Mouse (Mus musculus) ES-Bruce4 (cell line): ENCODE data around the gene Msi1. TPM values are rescaled to one million over a fixed set of nuclear protein-coding genes. Genes with fewer than 3 reads are reported as not detected.

Experiments used
- H3K27ac ChIP-seq: 2 replicates; pipeline ENCODE4 v1.5.1; 2012; ENCODE audit warnings: low read length, inconsistent platforms; ENCODE audit not compliant: insufficient read depth
- H3K27me3 ChIP-seq: 2 replicates; pipeline ENCODE4 v1.6.1; 2012; ENCODE audit warnings: mild to moderate bottlenecking, low read length, inconsistent platforms; ENCODE audit not compliant: control insufficient read depth, poor library complexity, insufficient read depth, severe bottlenecking
- H3K36me3 ChIP-seq: 2 replicates; pipeline ENCODE4 v1.6.1; 2012; ENCODE audit warnings: inconsistent platforms, mild to moderate bottlenecking, low read length, moderate library complexity; ENCODE audit not compliant: control insufficient read depth, poor library complexity, insufficient read depth, severe bottlenecking
- H3K4me1 ChIP-seq: one replicate; pipeline ENCODE4 v1.8.1; 2011; ENCODE audit warnings: low read length; ENCODE audit not compliant: control insufficient read depth, insufficient read depth
- H3K4me3 ChIP-seq: 2 replicates; pipeline ENCODE4 v1.5.1; 2011; ENCODE audit warnings: low read depth, mild to moderate bottlenecking, low read length
- H3K9ac ChIP-seq: 2 replicates; pipeline ENCODE4 v1.6.1; 2012; ENCODE audit warnings: low read depth, mild to moderate bottlenecking, inconsistent platforms; ENCODE audit not compliant: poor library complexity, severe bottlenecking
- H3K9me3 ChIP-seq: replicated peaks from 2 replicates; pipeline ENCODE4 v1.6.1; 2012; ENCODE audit warnings: mild to moderate bottlenecking, low read length, inconsistent platforms; ENCODE audit not compliant: control insufficient read depth, poor library complexity, insufficient read depth, severe bottlenecking
- CTCF ChIP-seq: IDR thresholded peaks from one replicate; pipeline ENCODE4 v1.8.1; 2011; ENCODE audit warnings: low read depth, low read length
- EP300 ChIP-seq: IDR thresholded peaks from 2 replicates; pipeline ENCODE4 v1.6.1; 2011; ENCODE audit warnings: low read depth, low read length; ENCODE audit not compliant: insufficient read depth
- POLR2A ChIP-seq: IDR thresholded peaks from one replicate; pipeline ENCODE4 v1.8.1; 2011; ENCODE audit warnings: low read length; ENCODE audit not compliant: insufficient read depth
- polyA plus RNA-seq: library from polyadenylated mRNA; stranded (reverse); fragments of >200 nt; gene quantifications from 2 replicates; pipeline ENCODE4 v1.2.4, GENCODE M21; 2011; ENCODE audit warnings: low read depth; ENCODE audit not compliant: missing spikeins, insufficient read depth, insufficient read length

Msi1 gene
- polyA plus RNA-seq, 1 experiment, result 49.2 TPM

DNA sequence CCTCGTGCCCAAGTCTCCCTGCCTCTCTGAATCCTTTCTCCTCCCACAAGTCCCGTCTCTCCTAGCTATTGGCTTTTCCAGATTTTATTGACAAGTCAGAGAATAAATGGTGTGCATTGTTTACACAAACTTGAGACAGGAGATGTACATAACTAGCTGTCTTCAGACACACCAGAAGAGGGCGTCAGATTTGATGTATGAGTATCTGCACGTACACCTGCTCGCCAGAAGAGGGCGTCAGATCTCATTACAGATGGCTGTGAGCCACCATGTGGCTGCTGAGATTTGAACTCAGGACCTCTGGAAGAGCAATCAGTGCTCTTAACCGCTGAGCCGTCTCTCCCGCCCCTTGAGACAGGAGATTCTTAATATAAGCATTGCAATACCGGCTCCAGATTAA lies 43.8 kb downstream of the Msi1 start:
- H3K4me1 ChIP-seq, result no peaks in the 10 kb centered on the region
- TF ChIP-seq CTCF (peak; percentile 49), POLR2A (no peak), EP300 (no peak)
- H3K9ac ChIP-seq, result no peak overlapping the region
- H3K27me3 ChIP-seq, result no peaks in the 10 kb centered on the region
- H3K4me3 ChIP-seq, result no peak overlapping the region
- no peak overlapping the region for H3K27ac ChIP-seq
- peaks cover 6% of the 10 kb centered on the region for H3K36me3 ChIP-seq
- H3K9me3 ChIP-seq, result no peaks in the 10 kb centered on the region

DNA sequence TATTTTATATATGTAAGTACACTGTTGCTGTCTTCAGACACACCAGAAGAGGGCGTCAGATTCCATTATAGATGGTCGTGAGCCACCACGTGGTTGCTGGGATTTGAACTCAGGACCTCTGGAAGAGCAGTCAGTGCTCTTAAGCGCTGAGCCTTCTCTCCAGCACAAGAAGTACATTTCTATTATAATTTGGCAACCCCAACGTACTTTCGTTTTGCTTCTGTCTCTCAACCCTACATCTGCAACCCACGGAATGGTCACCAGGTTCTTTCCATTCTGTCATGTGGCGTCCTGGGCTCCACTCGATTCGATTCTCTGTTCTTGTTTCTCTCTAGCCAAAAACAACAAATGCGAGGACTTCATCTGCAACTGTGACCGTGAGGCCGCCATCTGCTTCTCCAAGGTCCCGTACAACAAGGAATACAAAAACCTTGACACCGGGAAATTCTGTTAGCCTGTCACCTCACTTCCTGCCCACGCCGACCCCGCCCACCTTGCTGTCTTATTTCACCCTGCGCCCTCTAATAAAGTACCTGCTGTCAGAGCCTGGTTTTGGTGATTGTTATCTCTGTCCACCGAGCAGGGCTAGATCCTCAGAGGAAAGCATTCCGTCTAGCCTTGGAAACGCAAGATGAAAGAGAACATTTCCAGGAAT lies 44.9 kb downstream of the Msi1 start:
- H3K4me1 ChIP-seq, result no peaks in the 10 kb centered on the region
- peak overlapping the region; percentile 3; the same call in 1 of the 2 replicates for H3K27ac ChIP-seq
- 0 out of 2 replicates have a peak overlapping the region, but pooled peaks have one; percentile 8 for H3K4me3 ChIP-seq
- H3K36me3 ChIP-seq, result peaks cover 4% of the 10 kb centered on the region
- no peaks in the 10 kb centered on the region for H3K27me3 ChIP-seq
- TF ChIP-seq POLR2A, result no peak
- no peak for TF ChIP-seq CTCF
- no peak for TF ChIP-seq EP300
- H3K9me3 ChIP-seq, result no peaks in the 10 kb centered on the region
- H3K9ac ChIP-seq, result no peak overlapping the region

DNA sequence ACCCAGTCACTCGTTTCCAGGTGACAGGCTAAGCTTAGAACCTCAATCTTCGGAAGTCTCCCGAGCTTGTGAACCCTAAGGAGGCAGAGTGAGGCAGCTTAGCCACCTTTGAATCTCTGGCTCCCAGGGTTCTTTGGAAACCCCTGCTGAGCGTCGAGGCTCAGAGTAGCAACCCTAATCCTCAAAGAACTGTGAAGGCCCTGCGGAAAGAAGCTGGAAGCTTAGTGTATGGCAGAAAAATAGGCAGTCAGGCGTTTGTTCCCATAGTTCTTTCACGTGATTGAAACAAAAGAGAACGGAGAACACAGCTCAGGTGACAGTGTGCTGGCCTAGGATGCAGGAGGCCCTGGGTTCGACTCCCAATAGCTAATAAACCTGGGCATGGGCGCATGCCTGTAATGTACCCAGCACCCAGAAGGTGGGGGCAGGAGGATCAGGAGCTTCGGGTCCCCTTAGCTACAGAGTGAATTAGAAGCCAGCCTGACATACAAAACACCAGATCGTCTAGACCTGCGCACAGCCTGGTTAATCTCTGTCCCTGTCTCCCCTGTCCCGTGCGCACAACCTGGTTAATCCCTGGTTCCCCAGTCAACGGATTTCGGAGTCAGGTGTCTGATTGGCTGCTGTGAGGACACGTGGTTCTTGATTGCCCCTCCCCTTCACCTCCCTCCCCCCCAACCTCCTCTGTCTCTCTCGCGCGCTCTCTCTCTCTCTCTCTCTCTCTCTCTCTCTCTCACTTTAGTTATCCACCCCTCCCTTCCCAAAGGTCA lies 46.1 kb downstream of the Msi1 start:
- TF ChIP-seq POLR2A (peak; percentile 16), CTCF (no peak), EP300 (0 out of 2 replicates have a peak, but pooled peaks have one; percentile 46)
- H3K9me3 ChIP-seq, result no peaks in the 10 kb centered on the region
- peak overlapping the region; percentile 70 for H3K4me3 ChIP-seq
- peak overlapping the region; percentile 25 for H3K9ac ChIP-seq
- H3K27me3 ChIP-seq, result no peaks in the 10 kb centered on the region
- H3K36me3 ChIP-seq, result peaks cover 4% of the 10 kb centered on the region
- peak overlapping the region; percentile 87 for H3K27ac ChIP-seq
- no peaks in the 10 kb centered on the region for H3K4me1 ChIP-seq

DNA sequence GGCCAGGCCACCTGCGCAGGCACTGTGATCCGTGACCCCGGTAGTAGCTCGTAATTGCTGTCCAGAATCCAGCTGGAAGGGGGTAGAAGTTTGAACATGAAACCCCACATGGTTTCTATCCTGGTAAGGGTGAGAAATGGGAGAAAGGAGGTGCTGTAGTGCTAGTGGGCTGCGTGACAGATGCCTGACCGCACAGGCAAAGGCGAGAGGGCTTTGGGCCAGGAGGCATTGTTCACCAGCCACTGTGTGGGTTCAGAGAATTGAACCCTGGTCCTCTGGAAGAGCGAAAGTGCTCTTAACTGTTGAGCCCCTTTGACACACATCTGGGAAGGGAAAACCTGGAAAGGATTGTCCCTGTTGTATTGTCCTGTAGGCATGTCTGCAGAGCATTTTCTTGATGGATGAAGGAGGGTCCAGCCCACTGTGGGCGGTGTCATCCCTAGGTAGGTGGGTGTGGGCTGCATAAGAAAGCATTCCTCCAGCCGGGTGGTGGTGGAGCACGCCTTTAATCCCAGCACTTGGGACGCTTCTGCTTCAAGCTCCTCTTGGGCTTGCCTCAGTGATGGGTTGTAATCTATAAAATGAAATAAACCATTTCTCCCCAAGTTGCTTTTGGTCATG lies 46.8 kb downstream of the Msi1 start:
- TF ChIP-seq POLR2A (peak; percentile 30), EP300 (peak; percentile 82), CTCF (no peak)
- peaks cover 4% of the 10 kb centered on the region for H3K36me3 ChIP-seq
- H3K9ac ChIP-seq, result peak overlapping the region; percentile 25
- H3K27me3 ChIP-seq, result no peaks in the 10 kb centered on the region
- peak overlapping the region; percentile 70 for H3K4me3 ChIP-seq
- H3K27ac ChIP-seq, result peak overlapping the region; percentile 87
- no peaks in the 10 kb centered on the region for H3K9me3 ChIP-seq
- no peaks in the 10 kb centered on the region for H3K4me1 ChIP-seq

DNA sequence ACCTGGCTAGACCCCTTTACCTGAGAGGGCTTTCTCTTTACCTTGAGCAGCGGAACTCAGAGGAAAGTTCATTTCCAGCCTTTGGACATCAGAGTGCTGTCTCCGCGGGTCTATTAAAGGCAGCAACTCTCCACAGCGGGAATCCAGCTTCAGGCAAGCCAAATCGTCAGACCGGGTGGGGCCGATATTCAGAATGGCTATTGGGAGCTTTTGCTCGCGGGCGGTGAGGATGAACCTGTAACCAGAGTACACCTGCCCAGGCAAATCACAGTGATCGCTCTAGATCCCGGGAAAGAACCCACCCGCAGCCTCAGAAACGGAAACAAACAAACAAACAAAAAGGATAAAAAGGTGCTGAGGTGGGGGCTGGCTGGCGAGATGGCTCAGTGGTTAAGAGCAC lies 50.2 kb downstream of the Msi1 start:
- Histone ChIP-seq H3K27me3 (no peaks in the 10 kb centered on the region), H3K4me3 (peak overlapping the region; percentile 46), H3K9ac (peak overlapping the region; percentile 56), H3K36me3 (peaks cover 4% of the 10 kb centered on the region), H3K4me1 (no peaks in the 10 kb centered on the region), H3K27ac (peak overlapping the region; percentile 90), H3K9me3 (no peaks in the 10 kb centered on the region)
- TF ChIP-seq POLR2A, result no peak
- no peak for TF ChIP-seq CTCF
- peak; percentile 83; the same call in 1 of the 2 replicates for TF ChIP-seq EP300

DNA sequence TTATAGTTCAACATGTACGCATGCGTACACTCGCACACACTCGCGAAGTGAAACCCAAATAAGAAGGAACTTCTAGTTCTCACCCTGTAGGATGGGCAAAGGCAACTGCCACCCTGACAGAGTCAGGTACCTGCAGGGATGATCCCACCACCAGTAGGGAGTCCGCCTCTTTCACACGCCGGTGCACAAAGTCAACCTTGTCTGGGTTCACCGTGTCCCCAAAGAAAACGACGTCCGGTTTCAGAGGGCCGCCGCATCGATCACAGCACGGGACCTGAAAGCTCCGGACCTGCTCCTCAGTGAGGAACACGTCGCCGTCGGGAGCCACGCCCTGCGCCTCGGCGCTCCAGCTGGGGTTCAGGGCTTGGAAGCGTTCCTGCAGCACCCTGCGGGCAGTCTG lies 50.7 kb downstream of the Msi1 start:
- peak overlapping the region; percentile 54 for H3K4me3 ChIP-seq
- H3K27me3 ChIP-seq, result no peaks in the 10 kb centered on the region
- H3K4me1 ChIP-seq, result no peaks in the 10 kb centered on the region

More for the DNA sequence above, 50.7 kb downstream of the Msi1 start:
- H3K27ac ChIP-seq, result peak overlapping the region; percentile 90
- no peaks in the 10 kb centered on the region for H3K9me3 ChIP-seq
- TF ChIP-seq EP300 (0 out of 2 replicates have a peak, but pooled peaks have one; percentile 5), POLR2A (no peak)
- H3K36me3 ChIP-seq, result peaks cover 4% of the 10 kb centered on the region
- H3K9ac ChIP-seq, result peak overlapping the region; percentile 56
